Mouse (Mus musculus) cerebellum, postnatal 14 days (tissue): Measurements from ENCODE around the gene Tmem190.
"Not testable (repeated sequence)": the region's sequence is repeated elsewhere in the genome, so short reads cannot be mapped to it uniquely, and the experiment has no call there.

Experiments used
- DNase-seq, 2 experiments: peaks; one replicate each; pipeline ENCODE4 v3.0.0; 2021; ENCODE audit warnings: mixed read lengths in 2 of 2

The Tmem190 gene

GRCm38 (mm10) chr7:4816559-4816958 is 33.8 kb downstream of the Tmem190 start:
- no peak for DNase-seq

- DNase-seq, result not testable (repeated sequence)
Measured at GRCm38 (mm10) chr7:4820925-4821324, 38.2 kb downstream of the Tmem190 start.

- DNase-seq, result no peak
Measured at GRCm38 (mm10) chr7:4821690-4822089, 39.0 kb downstream of the Tmem190 start.

GRCm38 (mm10) chr7:4822162-4822907 is 39.6 kb downstream of the Tmem190 start:
- no peak for DNase-seq

GRCm38 (mm10) chr7:4825365-4825764 is 42.6 kb downstream of the Tmem190 start:
- DNase-seq, result no peak

- no peak for DNase-seq
Measured at GRCm38 (mm10) chr7:4830476-4830875, 47.7 kb downstream of the Tmem190 start.
